Mouse (Mus musculus): Measurements from ENCODE around the gene Sptb. TPM values are rescaled to one million over a fixed set of nuclear protein-coding genes. Genes with fewer than 3 reads are reported as not detected.

The Sptb gene
- total and polyA plus RNA-seq, 3 experiments, result 17.9 to 85.1 (median 35.4) TPM

DNA sequence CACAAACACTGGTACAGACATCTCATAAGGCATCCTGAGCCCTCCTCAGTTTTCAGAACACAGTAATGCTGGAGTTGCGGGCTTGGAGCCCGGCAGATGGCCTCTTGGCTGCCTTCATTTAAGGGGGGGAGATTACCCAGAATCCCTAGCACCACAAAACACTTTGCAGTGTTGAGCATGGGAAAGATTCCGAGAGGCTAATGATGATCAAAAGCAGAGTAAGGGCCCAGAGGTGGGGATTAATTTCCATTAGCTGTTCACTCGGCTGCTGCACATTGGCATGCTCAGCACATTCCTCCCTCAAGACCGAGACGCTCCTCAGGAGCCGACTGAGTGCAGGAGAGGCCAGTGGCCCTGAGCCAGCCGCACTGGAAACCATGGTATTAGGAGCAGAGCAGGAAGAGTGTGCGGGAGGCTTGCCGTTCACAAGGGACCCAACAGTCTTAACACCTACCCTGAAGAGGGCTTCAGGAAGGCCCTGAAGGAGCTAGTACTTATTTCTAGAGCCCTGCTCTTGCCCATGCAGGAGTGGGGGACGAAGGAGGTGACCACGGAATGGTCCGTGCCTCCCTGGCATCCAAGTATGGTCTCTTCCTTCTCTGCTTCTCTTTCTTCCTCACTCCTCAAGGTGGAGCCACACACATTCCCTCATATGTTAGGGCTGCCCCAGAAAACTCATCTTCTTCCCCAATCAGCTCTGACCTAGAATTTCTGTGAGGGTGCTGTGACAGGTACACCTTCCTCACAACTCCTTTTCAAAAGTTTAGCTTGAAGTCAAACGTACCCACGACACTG is 75.3 kb downstream of the Sptb start:
- Histone ChIP-seq H3K4me3 (ENCODE audit: control insufficient read depth in 1 of 2, insufficient read depth in 1 of 2, low read depth in 2 of 2, low read length in 2 of 2) (no peak overlapping the region), H3K9ac (ENCODE audit: control insufficient read depth, low read depth, low read length, poor library complexity, severe bottlenecking) (no peak overlapping the region), H3K4me1 (ENCODE audit: control insufficient read depth in 1 of 2, insufficient read depth in 2 of 2, low read length in 2 of 2) (no peaks in the 10 kb centered on the region), H3K27ac (ENCODE audit: control insufficient read depth, low read depth, low read length) (no peak overlapping the region), H3K79me2 (ENCODE audit: control insufficient read depth, insufficient read depth, low read length, poor library complexity) (no peaks in the 10 kb centered on the region), H3K36me3 (ENCODE audit: control insufficient read depth in 1 of 2, insufficient read depth in 2 of 2, low read length in 2 of 2) (no peaks in the 10 kb centered on the region), H3K9me3 (replicated peaks; ENCODE audit: insufficient read depth, low read length) (no peaks in the 10 kb centered on the region), H3K27me3 (ENCODE audit: control insufficient read depth in 1 of 2, insufficient read depth in 2 of 2, low read length in 2 of 2) (no peaks in the 10 kb centered on the region)
- TF ChIP-seq TAL1 (IDR thresholded peaks at IDR 0.05; ENCODE audit: low read length) (no peak), EP300 (IDR thresholded peaks at IDR 0.05; ENCODE audit: low read depth in 1 of 2, low read length in 2 of 2) (no peak), CTCF (IDR thresholded peaks at IDR 0.05 in 2 of 3, conservative IDR thresholded peaks at IDR 0.05 in 1 of 3; ENCODE audit: control insufficient read depth in 1 of 3, insufficient read depth in 1 of 3, low read depth in 2 of 3, low read length in 3 of 3, poor library complexity in 1 of 3, severe bottlenecking in 1 of 3) (peak in 1 of 3 experiments; percentile 15; a peak in 2 of 6 replicates), SMC3 (IDR thresholded peaks at IDR 0.05; ENCODE audit: low read depth, low read length) (peak; percentile 22; the same call in 1 of the 2 replicates), SIN3A (IDR thresholded peaks at IDR 0.05; ENCODE audit: low read length) (no peak), ZKSCAN1 (IDR thresholded peaks at IDR 0.05; ENCODE audit: low read depth, low read length) (no peak), BHLHE40 (IDR thresholded peaks at IDR 0.05; ENCODE audit: borderline replicate concordance, low read depth, low read length) (no peak)
- no peak for DNase-seq (ENCODE audit: low read depth, low spot score)

DNA sequence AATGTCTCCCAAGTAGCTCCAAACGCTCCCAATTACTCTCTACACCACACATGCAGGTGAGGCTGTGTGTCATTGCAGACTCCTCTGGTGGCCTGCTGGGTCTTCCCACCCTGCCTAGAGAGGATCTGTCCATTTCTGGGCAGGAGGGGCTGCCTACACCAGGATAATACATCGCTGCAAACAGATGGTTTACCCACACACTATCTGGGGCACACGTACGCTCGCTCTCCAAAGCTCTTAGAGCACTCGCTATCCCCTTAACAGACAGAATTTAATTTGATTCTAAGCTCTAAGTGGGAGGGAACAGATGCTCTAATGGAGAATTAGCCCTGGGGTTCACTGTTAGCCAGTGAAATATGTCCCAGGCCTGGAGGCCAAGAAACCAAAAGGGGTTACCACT is 87.0 kb downstream of the Sptb start:
- no peaks in the 10 kb centered on the region for H3K79me2 ChIP-seq (ENCODE audit: control insufficient read depth, insufficient read depth, low read length, poor library complexity)
- no peak overlapping the region for H3K27ac ChIP-seq (ENCODE audit: control insufficient read depth, low read depth, low read length)
- no peaks in the 10 kb centered on the region for H3K4me1 ChIP-seq (ENCODE audit: control insufficient read depth in 1 of 2, insufficient read depth in 2 of 2, low read length in 2 of 2)
- H3K9ac ChIP-seq (ENCODE audit: control insufficient read depth, low read depth, low read length, poor library complexity, severe bottlenecking), result no peak overlapping the region
- DNase-seq (ENCODE audit: low read depth, low spot score), result no peak
- no peaks in the 10 kb centered on the region for H3K9me3 ChIP-seq (replicated peaks; ENCODE audit: insufficient read depth, low read length)
- no peaks in the 10 kb centered on the region for H3K36me3 ChIP-seq (ENCODE audit: control insufficient read depth in 1 of 2, insufficient read depth in 2 of 2, low read length in 2 of 2)
- no peak for TF ChIP-seq POLR2A (IDR thresholded peaks at IDR 0.05; ENCODE audit: control insufficient read depth in 1 of 2, insufficient read depth in 1 of 2, low read depth in 1 of 2, low read length in 2 of 2, poor library complexity in 1 of 2)
- no peak for TF ChIP-seq MYC (IDR thresholded peaks at IDR 0.05; ENCODE audit: low read depth, low read length)
- TF ChIP-seq CTCF (IDR thresholded peaks at IDR 0.05 in 2 of 3, conservative IDR thresholded peaks at IDR 0.05 in 1 of 3; ENCODE audit: control insufficient read depth in 1 of 3, insufficient read depth in 1 of 3, low read depth in 2 of 3, low read length in 3 of 3, poor library complexity in 1 of 3, severe bottlenecking in 1 of 3), result no peak
- no peak overlapping the region for H3K4me3 ChIP-seq (ENCODE audit: control insufficient read depth in 1 of 2, insufficient read depth in 1 of 2, low read depth in 2 of 2, low read length in 2 of 2)
- H3K27me3 ChIP-seq (ENCODE audit: control insufficient read depth in 1 of 2, insufficient read depth in 2 of 2, low read length in 2 of 2), result no peaks in the 10 kb centered on the region

DNA sequence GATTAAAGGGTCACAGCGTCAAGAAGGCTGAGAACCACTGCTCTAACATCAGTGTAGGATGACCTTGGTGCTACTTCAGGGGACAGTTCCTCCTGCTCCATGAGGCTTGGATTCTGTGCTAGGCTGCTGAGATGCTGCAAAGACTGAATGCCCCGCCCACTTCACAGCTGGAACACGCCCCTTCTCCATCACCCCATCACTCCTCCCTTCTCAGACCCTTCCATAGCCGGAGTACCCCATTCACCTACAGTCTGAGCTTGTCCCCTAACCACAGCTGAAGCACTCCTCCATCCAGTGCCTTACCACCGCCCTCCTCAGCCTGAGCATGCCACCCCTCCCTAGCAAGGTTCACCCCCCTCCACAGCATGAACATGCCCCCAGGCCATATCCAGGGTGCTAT is 90.5 kb downstream of the Sptb start:
- H3K27ac ChIP-seq (ENCODE audit: control insufficient read depth, low read depth, low read length), result no peak overlapping the region
- TF ChIP-seq CTCF (IDR thresholded peaks at IDR 0.05 in 2 of 3, conservative IDR thresholded peaks at IDR 0.05 in 1 of 3; ENCODE audit: control insufficient read depth in 1 of 3, insufficient read depth in 1 of 3, low read depth in 2 of 3, low read length in 3 of 3, poor library complexity in 1 of 3, severe bottlenecking in 1 of 3) (no peak), SIN3A (IDR thresholded peaks at IDR 0.05; ENCODE audit: low read length) (no peak), NRF1 (IDR thresholded peaks at IDR 0.05; ENCODE audit: insufficient read depth, low read depth, low read length, poor library complexity, severe bottlenecking) (no peak), MYB (IDR thresholded peaks at IDR 0.05; ENCODE audit: low read depth, low read length) (no peak), JUND (IDR thresholded peaks at IDR 0.05; ENCODE audit: low read depth, low read length) (no peak)
- no peaks in the 10 kb centered on the region for H3K4me1 ChIP-seq (ENCODE audit: control insufficient read depth in 1 of 2, insufficient read depth in 2 of 2, low read length in 2 of 2)
- H3K36me3 ChIP-seq (ENCODE audit: control insufficient read depth in 1 of 2, insufficient read depth in 2 of 2, low read length in 2 of 2), result no peaks in the 10 kb centered on the region
- no peaks in the 10 kb centered on the region for H3K79me2 ChIP-seq (ENCODE audit: control insufficient read depth, insufficient read depth, low read length, poor library complexity)
- H3K9ac ChIP-seq (ENCODE audit: control insufficient read depth, low read depth, low read length, poor library complexity, severe bottlenecking), result no peak overlapping the region
- DNase-seq (ENCODE audit: low read depth, low spot score), result no peak
- no peaks in the 10 kb centered on the region for H3K9me3 ChIP-seq (replicated peaks; ENCODE audit: insufficient read depth, low read length)
- H3K27me3 ChIP-seq (ENCODE audit: control insufficient read depth in 1 of 2, insufficient read depth in 2 of 2, low read length in 2 of 2), result no peaks in the 10 kb centered on the region
- H3K4me3 ChIP-seq (ENCODE audit: control insufficient read depth in 1 of 2, insufficient read depth in 1 of 2, low read depth in 2 of 2, low read length in 2 of 2), result no peak overlapping the region

Measured in MEL (cell line).